Mouse (Mus musculus) thymus, adult 2 months (tissue): ENCODE measurements around the gene Trim80. TPM values are rescaled to one million over a fixed set of nuclear protein-coding genes. Genes with fewer than 3 reads are reported as not detected.
A peak's percentile ranks its signal among the peaks of the same experiment; 100 is the strongest.
"Not testable (repeated sequence)": the region's sequence is repeated elsewhere in the genome, so short reads cannot be mapped to it uniquely, and the experiment has no call there.

Experiments
- DNase-seq: peaks from one replicate; pipeline ENCODE4 v3.0.0; 2021
- H3K27ac ChIP-seq: fragments of 200-500 bp; 2 replicates; pipeline ENCODE4 v1.5.1; 2012; ENCODE audit warnings: low read length, control low read depth; ENCODE audit not compliant: control insufficient read depth, insufficient read depth
- H3K27me3 ChIP-seq: fragments of 200-500 bp; 2 replicates; pipeline ENCODE4 v1.6.1; 2012; ENCODE audit warnings: mild to moderate bottlenecking, low read length, moderate library complexity, mixed read lengths; ENCODE audit not compliant: control insufficient read depth, insufficient read depth
- H3K36me3 ChIP-seq: fragments of 200-500 bp; 2 replicates; pipeline ENCODE4 v1.6.1; 2012; ENCODE audit warnings: mild to moderate bottlenecking, low read length, moderate library complexity; ENCODE audit not compliant: control insufficient read depth, insufficient read depth
- H3K4me1 ChIP-seq: fragments of 200-500 bp; replicated peaks from 2 replicates; pipeline ENCODE4 v1.6.1; 2012; ENCODE audit warnings: low read length; ENCODE audit not compliant: control insufficient read depth, insufficient read depth
- H3K4me3 ChIP-seq: fragments of 200-500 bp; 2 replicates; pipeline ENCODE4 v1.5.1; 2012; ENCODE audit warnings: mild to moderate bottlenecking, low read length, control low read depth, moderate library complexity; ENCODE audit not compliant: control insufficient read depth, insufficient read depth
- CTCF ChIP-seq: fragments of 200-500 bp; IDR thresholded peaks from 2 replicates; pipeline ENCODE4 v1.5.1; 2012; ENCODE audit warnings: mild to moderate bottlenecking, control low read depth, low read length, moderate library complexity, borderline replicate concordance; ENCODE audit not compliant: control insufficient read depth, poor library complexity, insufficient read depth; ENCODE audit errors: extremely low read depth
- POLR2A ChIP-seq: fragments of 200-500 bp; IDR thresholded peaks from 2 replicates; pipeline ENCODE4 v1.6.1; 2012; ENCODE audit warnings: mild to moderate bottlenecking, low read length, control low read depth, moderate library complexity; ENCODE audit not compliant: control insufficient read depth, poor library complexity, insufficient read depth; ENCODE audit errors: extremely low read depth
- whole genome bisulfite sequencing: fragments of 180-500 bp; shearing (Covaris S2); methylation state at CpG from one replicate; pipeline ENCODE4 v1.1.7; 2018; 5-methylcytosine and 5-hydroxymethylcytosine counted together
- polyA plus RNA-seq: library from polyadenylated mRNA; depleted of rRNA; stranded (reverse); fragments of >200 nt; gene quantifications from 2 replicates; pipeline ENCODE4 v1.2.3, GENCODE M21; 2012

Gene Trim80
- polyA plus RNA-seq, 1 experiment = 0.80 TPM

DNA sequence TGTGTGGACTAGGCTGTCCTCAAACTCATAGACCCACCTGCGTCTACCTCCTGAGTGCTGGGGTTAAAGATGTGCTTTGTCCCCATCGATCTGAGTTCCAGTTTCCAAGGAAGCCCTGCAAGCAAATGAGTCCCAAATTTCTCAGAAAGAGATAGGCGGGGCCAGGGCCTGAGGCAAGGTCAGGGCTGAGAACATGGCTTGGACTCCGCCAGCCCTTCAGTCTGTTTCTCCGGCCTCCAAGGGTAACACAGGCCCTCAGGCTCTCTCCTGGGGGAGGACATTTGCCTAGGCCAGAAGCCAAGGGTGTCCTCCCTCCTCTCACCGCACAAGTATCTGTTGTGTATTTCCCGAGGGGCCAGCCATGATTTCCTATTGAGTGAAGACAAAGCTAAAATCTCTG is 31.8 kb downstream of the Trim80 start:
- TF ChIP-seq CTCF (no peak), POLR2A (no peak)
- Histone ChIP-seq H3K4me1 (peaks cover 37% of the 10 kb centered on the region), H3K27ac (no peak overlapping the region), H3K36me3 (peaks cover 41% of the 10 kb centered on the region), H3K4me3 (no peak overlapping the region), H3K27me3 (no peaks in the 10 kb centered on the region)
- 91% methylated on average over 7 of the region's 7 CpGs for WGBS
- no peak for DNase-seq

DNA sequence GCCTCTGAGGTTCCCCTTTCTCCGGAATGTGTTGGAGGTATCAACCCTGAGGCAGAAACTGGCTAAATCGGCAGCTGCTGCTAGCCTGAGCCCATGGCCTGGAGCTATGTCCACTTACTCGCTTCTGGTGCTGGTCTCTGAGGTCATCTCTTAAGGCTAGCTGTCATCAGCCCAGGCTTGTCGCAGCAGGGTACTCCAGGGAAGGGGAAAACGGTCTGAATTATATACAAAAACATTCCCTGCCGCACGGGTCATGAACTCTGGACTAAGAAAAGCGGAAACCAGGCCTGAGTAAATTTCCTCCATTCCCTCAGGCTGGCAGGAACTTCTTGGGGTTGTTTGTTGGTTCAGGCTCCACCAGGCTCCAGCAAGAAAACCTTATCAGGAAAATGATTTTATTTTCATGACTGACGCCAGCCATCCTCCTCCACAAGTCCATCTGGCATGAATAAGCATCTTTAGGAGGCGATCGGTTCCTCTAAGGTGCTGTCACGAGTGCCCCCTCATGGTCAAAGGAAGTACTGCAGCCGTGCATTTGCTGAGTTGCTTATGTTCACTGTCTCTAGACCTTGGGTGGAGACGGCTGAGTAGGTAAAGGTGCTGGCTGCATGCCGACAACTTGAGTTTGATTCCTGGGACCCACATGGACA is 33.4 kb downstream of the Trim80 start:
- no peak overlapping the region for H3K4me3 ChIP-seq
- peak; percentile 95 for DNase-seq
- TF ChIP-seq POLR2A (no peak), CTCF (peak; percentile 60; the same call in 1 of the 2 replicates)
- no peaks in the 10 kb centered on the region for H3K27me3 ChIP-seq
- peaks cover 29% of the 10 kb centered on the region for H3K36me3 ChIP-seq
- WGBS = 26% methylated on average over 15 of the region's 15 CpGs
- peak overlapping the region; percentile 23; the same call in 1 of the 2 replicates for H3K27ac ChIP-seq
- peaks cover 39% of the 10 kb centered on the region for H3K4me1 ChIP-seq

DNA sequence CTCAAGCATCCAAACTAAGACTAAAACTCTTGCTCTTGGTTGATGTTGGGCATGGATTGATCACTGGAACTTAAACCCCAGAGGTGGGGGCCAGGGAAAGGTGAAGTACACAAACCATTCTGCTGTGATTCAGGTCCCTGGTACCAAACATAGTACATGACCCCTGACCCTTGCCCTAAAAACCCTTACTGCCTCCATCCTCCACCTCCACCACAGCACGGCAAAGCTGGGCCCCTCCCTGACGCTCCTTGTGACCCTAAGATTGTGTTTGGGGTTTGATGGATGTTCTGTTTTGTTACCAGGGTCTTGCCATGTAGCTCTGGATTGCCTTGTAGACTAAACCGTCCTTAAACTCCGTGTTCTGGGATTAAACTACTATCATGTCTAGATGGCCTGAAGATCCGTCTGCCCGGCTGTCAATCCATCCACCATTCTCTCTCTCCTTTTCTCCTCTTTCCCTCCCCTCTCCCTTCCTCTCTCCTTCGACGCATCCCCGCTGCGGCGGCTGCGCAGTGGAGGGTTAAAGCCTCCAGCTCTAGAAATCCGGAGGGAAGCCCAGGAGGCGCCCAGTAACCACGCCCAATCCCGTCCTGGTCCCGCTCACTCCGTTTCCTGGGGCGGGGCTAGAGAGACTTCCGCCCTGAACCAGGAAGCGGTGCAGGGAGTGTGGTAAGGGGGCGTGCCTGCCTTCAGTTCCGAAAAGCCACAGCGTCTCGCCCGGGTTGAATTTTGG is 34.8 kb downstream of the Trim80 start, which contains the start of gene Armc7:
Gene Armc7 (plus strand): TSS at position 643 of the 733 bp plus-strand sequence.
- peaks cover 41% of the 10 kb centered on the region for H3K4me1 ChIP-seq
- H3K36me3 ChIP-seq = peaks cover 22% of the 10 kb centered on the region
- peak within 1 kb of the TSS; percentile 84 for H3K27ac ChIP-seq
- TF ChIP-seq CTCF (no peak), POLR2A (no peak)
- no peaks in the 10 kb centered on the region for H3K27me3 ChIP-seq
- DNase-seq = peak; percentile 96
- peak within 1 kb of the TSS; percentile 86 for H3K4me3 ChIP-seq
- WGBS = 5% methylated on average over 26 of the region's 26 CpGs

DNA sequence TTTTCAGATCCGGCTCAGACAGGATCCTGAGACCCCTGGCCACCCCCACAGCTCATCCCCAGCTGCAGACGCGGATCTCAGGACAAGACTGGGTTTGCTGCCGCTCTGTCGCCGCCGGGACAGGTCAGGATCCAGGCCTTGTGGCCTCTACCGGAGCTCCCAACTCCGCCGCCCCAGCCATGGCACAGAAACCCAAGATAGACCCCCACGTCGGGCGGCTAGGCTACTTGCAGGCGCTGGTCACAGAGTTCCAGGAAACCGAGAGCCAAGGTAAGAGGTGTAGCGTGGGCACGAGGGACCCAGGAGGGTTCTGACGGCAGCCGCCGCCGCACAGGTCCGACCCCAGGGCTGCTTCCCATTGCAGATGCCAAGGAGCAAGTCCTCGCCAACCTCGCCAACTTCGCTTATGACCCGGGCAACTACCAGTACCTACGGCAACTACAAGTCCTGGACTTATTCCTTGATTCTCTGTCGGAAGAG is 35.5 kb downstream of the Trim80 start:
- Histone ChIP-seq H3K36me3 (peaks cover 19% of the 10 kb centered on the region; the same call in 1 of the 2 replicates), H3K4me1 (peaks cover 43% of the 10 kb centered on the region), H3K4me3 (peak overlapping the region; percentile 86), H3K27me3 (no peaks in the 10 kb centered on the region), H3K27ac (peak overlapping the region; percentile 84)
- TF ChIP-seq POLR2A = peak; percentile 35; the same call in 1 of the 2 replicates
- TF ChIP-seq CTCF = 0 out of 2 replicates have a peak, but pooled peaks have one; percentile 35
- under 1% methylated on average over 28 of the region's 28 CpGs for WGBS
- no peak for DNase-seq

DNA sequence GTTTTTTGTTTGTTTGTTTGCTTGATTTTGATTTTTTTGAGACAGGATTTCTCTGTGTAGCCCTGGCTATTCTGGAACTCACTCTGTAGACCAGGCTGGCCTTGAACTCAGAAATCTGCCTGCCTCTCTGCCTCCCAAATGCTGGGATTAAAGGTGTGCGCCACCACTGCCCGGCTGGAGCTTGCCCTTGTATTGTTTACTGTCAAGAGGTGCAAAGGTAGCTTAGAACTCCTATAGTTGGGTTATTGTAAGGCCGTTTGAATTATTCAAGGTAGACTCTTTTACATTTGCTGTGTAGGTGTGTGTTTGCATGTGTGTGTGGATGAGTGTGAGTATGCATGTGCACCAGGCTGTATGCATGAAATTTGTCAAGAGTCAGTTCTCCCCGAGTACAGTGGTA is 36.3 kb downstream of the Trim80 start:
- Histone ChIP-seq H3K4me3 (peak overlapping the region; percentile 86), H3K4me1 (peaks cover 47% of the 10 kb centered on the region), H3K27ac (peak overlapping the region; percentile 59), H3K36me3 (peaks cover 19% of the 10 kb centered on the region; the same call in 1 of the 2 replicates)
- not testable (repeated sequence) for H3K27me3 ChIP-seq, DNase-seq
- 65% methylated on average over 4 of the region's 4 CpGs for WGBS

DNA sequence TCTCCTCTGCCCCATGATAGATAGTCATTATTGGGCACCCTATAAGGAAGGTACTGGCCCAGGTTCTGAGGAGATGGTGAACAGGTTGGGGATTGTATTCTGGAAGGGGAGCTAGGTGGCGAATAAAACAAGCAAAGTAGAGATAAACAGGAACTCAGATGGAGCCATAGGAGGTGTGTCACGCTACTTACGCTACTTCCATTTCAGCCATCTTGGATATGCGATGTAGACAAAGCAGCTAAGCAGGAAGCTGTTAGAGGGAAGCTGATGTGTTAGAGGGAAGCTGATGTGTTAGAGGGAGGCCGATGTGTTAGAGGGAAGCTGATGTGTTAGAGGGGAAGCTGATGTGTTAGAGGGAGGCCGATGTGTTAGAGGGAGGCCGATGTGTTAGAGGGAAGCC is 37.0 kb downstream of the Trim80 start:
- Histone ChIP-seq H3K4me3 (peak overlapping the region; percentile 27; the same call in 1 of the 2 replicates), H3K4me1 (peaks cover 53% of the 10 kb centered on the region), H3K27ac (peak overlapping the region; percentile 59), H3K36me3 (peaks cover 17% of the 10 kb centered on the region; the same call in 1 of the 2 replicates)
- WGBS = 40% methylated on average over 7 of the region's 7 CpGs
- not testable (repeated sequence) for DNase-seq, H3K27me3 ChIP-seq
